Mouse (Mus musculus) megakaryocyte progenitor cell, adult 5-6 weeks (primary cell): ENCODE measurements around the gene Cers1. TPM values are rescaled to one million over a fixed set of nuclear protein-coding genes. Genes with fewer than 3 reads are reported as not detected.
A peak's percentile ranks its signal among the peaks of the same experiment; 100 is the strongest.

Experiments used
- ATAC-seq: replicated peaks from 2 replicates; pipeline ENCODE4 v1.8.0; 2016; ENCODE audit warnings: mild to moderate bottlenecking, moderate TSS enrichment, inconsistent platforms; ENCODE audit not compliant: poor library complexity
- total RNA-seq, 2 experiments: library from RNA; stranded (forward) in 1 of 2; stranded (reverse) in 1 of 2; fragments of 157-497, 149-512 nt in 1 of 2; fragments of 200-1000 nt in 1 of 2; gene quantifications; 2 replicates each; pipeline versions ENCODE4 v1.2.3 to v1.2.4; 2015 to 2017

The Cers1 gene
- total RNA-seq (2015) = not detected in 2 replicates
- total RNA-seq (2017) = not detected in 2 replicates

DNA sequence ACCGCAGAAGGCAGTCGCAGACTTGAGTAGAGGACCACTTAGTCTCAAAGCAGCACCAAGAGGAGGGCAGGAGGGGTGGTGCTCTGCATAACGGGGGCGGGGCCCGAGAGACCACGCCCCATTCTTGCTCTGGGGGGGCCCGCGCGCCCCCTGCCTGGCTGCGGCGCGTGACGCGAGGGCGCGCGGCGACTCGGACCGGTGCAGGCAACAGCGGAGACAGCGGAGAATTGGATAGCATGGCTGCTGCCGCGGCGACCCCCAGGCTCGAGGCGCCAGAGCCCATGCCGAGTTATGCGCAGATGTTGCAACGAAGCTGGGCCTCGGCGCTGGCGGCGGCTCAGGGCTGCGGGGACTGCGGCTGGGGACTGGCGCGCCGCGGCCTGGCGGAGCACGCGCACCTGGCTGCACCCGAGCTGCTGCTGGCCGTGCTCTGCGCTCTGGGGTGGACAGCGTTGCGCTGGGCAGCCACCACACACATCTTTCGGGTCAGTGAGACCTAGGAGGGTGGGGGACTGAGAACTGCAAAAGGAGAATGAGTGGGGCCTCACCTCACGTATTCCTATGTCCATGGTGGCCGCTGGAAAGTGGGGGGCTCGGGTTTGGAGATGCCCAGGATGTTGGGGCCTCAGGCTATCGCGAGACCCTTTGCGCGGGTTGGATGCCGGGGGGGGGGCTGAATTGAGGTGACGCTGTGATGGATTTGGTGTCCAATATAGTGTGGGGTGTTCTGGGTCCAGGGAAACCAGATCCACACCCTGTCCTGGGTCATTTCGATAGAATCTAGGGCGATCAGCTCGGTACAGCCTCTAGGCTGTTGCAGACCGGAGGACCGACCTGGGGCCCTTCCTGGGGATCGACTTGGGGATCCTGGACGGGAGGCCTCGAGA is at the start of gene Cers1:
Gene Cers1, plus strand, starts transcription at position 152 of the 887 bp plus-strand sequence.
- ATAC-seq = peak; percentile 51

DNA sequence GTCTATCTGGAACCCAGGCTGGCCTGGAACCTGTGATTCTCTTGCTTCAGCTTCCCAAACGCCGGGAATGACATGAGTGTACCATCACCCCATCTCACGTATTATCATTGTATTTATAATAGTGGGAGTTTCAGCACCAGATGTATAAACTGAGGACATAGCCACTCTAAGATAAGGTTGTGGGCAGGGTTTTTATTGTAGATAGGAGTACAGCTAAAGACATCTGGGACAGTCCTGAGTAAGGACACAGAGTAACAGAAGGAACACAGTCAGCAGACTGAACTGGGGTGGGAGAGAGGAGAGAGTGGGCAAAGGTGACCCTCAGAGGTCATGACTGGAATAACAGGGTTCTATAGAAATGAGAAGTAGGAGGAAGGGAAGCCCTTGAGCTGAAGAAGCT is 47.9 kb upstream of the Cers1 start:
- ATAC-seq = peak; percentile 46

DNA sequence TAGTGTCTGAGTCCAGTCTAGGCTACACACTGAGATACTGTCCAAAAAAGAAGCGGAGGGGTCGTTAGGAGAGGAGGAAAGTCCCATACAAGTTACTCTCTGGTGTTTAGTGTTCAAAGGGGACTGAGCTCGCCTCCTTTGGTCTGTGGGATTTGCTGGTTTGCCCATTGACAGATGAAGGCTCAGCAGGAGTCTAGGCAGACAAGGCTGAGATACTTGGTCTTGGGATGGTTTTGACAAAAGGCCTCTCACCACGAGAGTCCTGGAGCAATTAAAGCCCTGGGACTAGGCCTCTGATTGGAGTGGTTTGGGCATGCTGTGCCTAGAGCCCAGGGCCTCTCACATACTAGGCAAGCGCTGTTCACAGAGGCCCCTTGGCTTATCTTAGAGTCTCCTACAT is 47.3 kb upstream of the Cers1 start:
- ATAC-seq = peak; percentile 1; the same call in 1 of the 2 replicates

GRCm38 (mm10) chr8:70268799-70269565 is 46.6 kb upstream of the Cers1 start:
- ATAC-seq = peak; percentile 49

DNA sequence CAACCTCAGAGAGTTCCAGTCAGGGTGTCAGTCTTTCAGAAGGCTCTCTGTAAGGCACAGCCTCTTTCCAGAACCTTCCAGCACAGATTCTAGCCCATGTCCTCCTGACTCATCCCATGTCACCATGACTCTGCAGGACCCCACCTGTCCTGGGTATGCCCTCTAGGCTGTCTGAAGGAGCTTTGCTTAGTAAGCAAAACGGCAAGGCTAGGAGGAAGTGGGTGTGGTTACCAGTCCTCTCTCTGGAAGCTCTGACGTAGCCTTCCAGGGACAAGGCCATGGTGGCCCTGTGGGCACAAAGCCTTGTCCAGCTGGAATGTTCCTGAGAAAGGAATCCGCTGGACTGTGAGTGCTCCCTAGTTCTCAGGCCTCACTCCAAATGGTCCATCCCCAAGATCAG is 42.6 kb upstream of the Cers1 start:
- ATAC-seq = peak; percentile 62

GRCm38 (mm10) chr8:70274350-70274749 is 41.2 kb upstream of the Cers1 start:
- ATAC-seq = no peak

GRCm38 (mm10) chr8:70276476-70276875 is 39.1 kb upstream of the Cers1 start:
- peak; percentile 53 for ATAC-seq

DNA sequence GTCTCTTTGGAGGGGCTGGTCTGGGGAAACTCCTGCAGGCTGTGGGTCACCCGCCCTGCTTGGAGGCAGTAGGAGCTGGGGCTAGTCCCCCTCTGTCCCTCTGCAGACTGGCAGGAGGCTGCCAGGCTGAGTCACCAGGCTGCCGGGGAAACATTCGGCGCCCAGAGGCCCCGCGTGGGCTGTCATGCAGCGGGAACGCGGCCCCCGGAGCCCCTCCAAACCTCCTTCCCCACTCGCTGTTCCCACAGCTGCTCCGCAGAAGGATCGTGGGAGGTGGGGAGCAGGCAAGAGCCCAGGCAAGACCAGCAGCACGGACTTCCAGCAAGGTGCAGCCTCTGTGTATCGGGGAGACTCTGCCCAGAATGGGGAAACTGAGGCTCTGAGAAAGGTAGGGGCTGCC is 37.4 kb upstream of the Cers1 start:
- no peak for ATAC-seq

DNA sequence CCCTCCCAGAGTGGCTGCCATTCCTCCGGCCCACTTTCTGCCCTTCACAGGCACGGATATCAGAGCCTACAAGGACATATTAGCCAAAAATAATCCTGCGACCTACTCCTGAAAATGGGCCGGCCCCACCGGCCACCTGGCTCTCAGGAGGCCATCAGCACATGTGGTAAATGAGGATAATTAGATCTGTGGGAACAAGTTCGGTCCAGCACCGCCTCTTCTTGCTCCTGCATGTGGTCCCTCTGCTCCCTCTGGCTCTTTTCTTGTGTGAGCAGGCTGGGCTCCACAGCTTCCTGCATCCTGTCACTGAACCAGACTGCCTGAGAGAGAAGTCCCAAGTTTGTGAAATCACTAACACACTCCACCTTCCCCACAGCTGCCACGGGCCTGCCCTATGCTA is 36.3 kb upstream of the Cers1 start:
- ATAC-seq = no peak

- ATAC-seq = no peak
Measured at GRCm38 (mm10) chr8:70281001-70281400, 34.6 kb upstream of the Cers1 start.

- peak; percentile 93 for ATAC-seq
Measured at GRCm38 (mm10) chr8:70282603-70283135, 32.9 kb upstream of the Cers1 start, which contains the start of gene Homer3. TSS of gene Homer3 (plus strand) at chr8:70282827.

GRCm38 (mm10) chr8:70283136-70284077 is 32.2 kb upstream of the Cers1 start:
- ATAC-seq = no peak

- ATAC-seq = no peak
Measured at GRCm38 (mm10) chr8:70284421-70284820, 31.2 kb upstream of the Cers1 start.

DNA sequence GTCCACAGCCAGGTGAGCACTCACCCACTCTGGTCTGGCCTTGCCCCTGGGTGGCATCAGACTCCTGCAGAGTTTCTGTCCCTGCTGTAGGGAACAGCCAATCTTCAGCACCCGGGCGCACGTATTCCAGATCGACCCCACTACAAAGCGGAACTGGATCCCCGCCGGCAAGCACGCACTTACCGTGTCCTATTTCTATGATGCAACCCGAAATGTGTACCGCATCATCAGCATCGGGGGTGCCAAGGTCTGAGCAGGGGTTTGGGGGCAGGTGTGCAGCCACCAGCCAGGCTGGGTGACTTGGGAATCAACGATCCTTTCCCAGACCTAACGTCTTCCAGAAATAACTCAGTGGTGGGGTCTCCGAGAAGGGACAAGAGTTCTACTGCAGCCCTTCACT is 30.3 kb upstream of the Cers1 start:
- no peak for ATAC-seq

- ATAC-seq = no peak
Measured at GRCm38 (mm10) chr8:70286737-70287136, 28.8 kb upstream of the Cers1 start.

GRCm38 (mm10) chr8:70293988-70294405 is 21.6 kb upstream of the Cers1 start:
- no peak for ATAC-seq

DNA sequence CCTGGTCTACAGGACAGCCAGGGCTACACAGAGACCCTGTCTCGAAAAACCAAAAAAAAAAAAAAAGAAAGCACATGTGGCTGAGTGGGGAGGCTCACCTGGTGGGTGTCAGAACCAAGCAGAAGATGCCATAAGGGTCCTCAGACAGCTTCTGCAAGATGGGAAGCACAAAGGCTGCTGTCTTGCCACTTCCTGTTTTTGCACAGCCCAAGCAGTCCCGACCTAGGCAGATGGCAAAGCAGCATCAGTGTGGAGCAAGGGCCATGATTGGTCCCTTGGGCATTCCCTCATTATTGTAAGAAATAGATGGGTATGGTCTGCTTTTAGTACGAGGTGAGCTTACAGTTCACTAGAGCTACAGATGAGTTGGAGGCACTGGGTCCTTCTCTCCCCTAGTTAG is 14.7 kb upstream of the Cers1 start:
- ATAC-seq = no peak; the same call in 1 of the 2 replicates

DNA sequence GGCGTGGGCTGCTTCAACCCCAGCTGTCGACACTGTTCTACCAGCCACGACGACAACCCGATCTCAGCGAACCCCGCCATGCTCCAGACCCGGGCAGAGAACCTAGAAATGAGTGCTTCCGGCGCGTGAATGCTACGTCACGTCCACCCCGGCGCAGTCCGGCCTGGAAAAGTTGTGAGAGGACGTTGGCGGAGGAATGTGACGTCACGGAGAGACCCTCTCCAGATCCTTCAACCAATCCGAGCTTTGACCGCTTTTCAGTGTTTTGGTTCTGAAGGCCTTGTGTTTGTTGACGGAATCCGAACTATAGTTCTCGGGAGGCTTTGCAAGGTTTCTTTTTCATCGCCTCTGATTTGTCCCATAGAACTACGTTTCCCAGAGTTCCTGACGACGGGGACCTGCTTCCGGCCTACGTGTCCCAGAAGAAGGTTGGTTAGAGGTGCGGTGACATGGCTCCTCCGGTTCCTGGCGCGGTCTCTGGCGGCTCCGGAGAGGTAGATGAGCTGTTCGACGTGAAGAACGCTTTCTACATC is 13.2 kb upstream of the Cers1 start, which contains the start of the genes Ddx49 and Cope:
Gene Ddx49, minus strand, starts transcription at position 132 of the 533 bp plus-strand sequence.
Gene Cope, plus strand, starts transcription at position 161 of the 533 bp plus-strand sequence.
- ATAC-seq = peak; percentile 95

DNA sequence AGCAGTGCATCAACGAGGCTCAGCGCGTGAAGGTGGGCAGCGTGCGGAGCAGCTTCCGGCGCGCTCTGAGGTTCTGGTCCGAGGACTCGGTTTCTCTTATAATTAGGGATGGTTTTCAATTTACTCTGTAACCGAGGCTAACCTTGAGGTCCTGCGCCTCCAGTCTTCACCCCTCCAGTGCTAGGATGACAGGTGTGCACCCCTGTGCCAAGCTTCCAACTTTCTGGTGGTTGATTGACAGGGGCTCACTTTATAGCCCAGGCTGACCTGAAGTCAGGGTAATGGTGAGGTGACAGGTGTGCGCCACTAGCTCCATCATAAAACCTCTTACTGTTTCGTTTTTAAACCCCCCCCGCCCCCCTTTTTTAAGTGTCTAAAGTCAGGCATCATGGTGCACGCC is 12.7 kb upstream of the Cers1 start:
- no peak for ATAC-seq

- ATAC-seq = peak; percentile 89
Measured at GRCm38 (mm10) chr8:70309311-70309710, 6.3 kb upstream of the Cers1 start.
